Mouse (Mus musculus) kidney, postnatal 25 days (tissue): ENCODE data around the gene Cldn34d.

Experiments used
- DNase-seq, 2 experiments: peaks; one replicate each; pipeline ENCODE4 v3.0.0; 2021; ENCODE audit warnings: mixed read lengths in 2 of 2

Gene Cldn34d

DNA sequence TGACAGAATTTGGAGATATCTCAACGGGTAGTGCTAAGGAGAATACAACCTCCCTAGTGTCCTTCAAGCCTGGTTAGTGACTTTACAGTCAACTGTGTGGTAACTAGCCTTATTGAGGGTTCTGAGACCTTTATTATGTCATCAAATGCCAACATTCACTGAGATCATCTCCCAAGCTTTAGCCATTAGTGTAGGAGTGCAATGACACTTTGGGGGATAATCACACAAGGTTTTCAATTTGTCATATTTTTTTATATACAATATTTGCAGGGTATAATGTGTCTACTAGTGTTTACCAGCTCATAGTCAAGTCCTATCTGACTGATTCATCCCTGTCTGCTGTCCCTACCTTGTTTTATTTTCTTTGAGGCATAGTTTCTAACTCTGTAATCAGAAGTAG is at the start of gene Cldn34d:
Gene Cldn34d (minus strand): TSS at position 101 of the 400 bp plus-strand sequence.
- no peak for DNase-seq

- peak; percentile 46 to 51 for DNase-seq
These were observed 4.1 kb downstream of the Cldn34d start for GRCm38 (mm10) chrX:76598459-76599206.
